Mouse (Mus musculus) kidney, embryonic 14.5 days (tissue): ENCODE results near the gene Ikbke. TPM values are rescaled to one million over a fixed set of nuclear protein-coding genes. Genes with fewer than 3 reads are reported as not detected.
A peak's percentile ranks its signal among the peaks of the same experiment; 100 is the strongest.

Experiments used
- ATAC-seq: fragments of 200-750 bp; cut with Nextera tagmentation; 2 replicates; pipeline ENCODE4 v1.8.0; 2017; ENCODE audit warnings: moderate number of reproducible peaks, mild to moderate bottlenecking, moderate TSS enrichment, moderate library complexity; ENCODE audit not compliant: low FRiP score, low TSS enrichment
- H3K27ac ChIP-seq: fragments of 300-500 bp; sonication (generic); 2 replicates; pipeline ENCODE4 v1.5.1; 2014; ENCODE audit warnings: low read depth, mild to moderate bottlenecking, low read length, moderate library complexity, mixed read lengths
- H3K27me3 ChIP-seq: fragments of 300-500 bp; sonication (generic); 2 replicates; pipeline ENCODE4 v1.6.1; 2014; ENCODE audit warnings: mild to moderate bottlenecking, low read length; ENCODE audit not compliant: control insufficient read depth, insufficient read depth
- H3K36me3 ChIP-seq: fragments of 300-500 bp; sonication (generic); 2 replicates; pipeline ENCODE4 v1.6.1; 2014; ENCODE audit warnings: low read length, mixed read lengths; ENCODE audit not compliant: control insufficient read depth, insufficient read depth
- H3K4me1 ChIP-seq: fragments of 300-500 bp; sonication (generic); 2 replicates; pipeline ENCODE4 v1.6.1; 2014; ENCODE audit warnings: low read length, mixed read lengths; ENCODE audit not compliant: control insufficient read depth, insufficient read depth
- H3K4me2 ChIP-seq: fragments of 300-500 bp; sonication (generic); replicated peaks from 2 replicates; pipeline ENCODE4 v1.6.1; 2014; ENCODE audit warnings: low read depth, mild to moderate bottlenecking, low read length
- H3K4me3 ChIP-seq: fragments of 300-500 bp; sonication (generic); 2 replicates; pipeline ENCODE4 v1.5.1; 2014; ENCODE audit warnings: mild to moderate bottlenecking, low read length
- H3K9ac ChIP-seq: fragments of 300-500 bp; sonication (generic); 2 replicates; pipeline ENCODE4 v1.6.1; 2014; ENCODE audit warnings: low read depth, mild to moderate bottlenecking, low read length, moderate library complexity
- H3K9me3 ChIP-seq: fragments of 300-500 bp; sonication (generic); 2 replicates; pipeline ENCODE4 v1.6.1; 2016; ENCODE audit warnings: low read length; ENCODE audit not compliant: control insufficient read depth
- WGBS: fragments of 180-500 bp; shearing (Covaris S2); extraction: QIAGEN DNeasy Blood & Tissue Kit; methylation state at CpG from one replicate; pipeline ENCODE4 v1.1.7; 2014; 5-methylcytosine and 5-hydroxymethylcytosine counted together
- polyA plus RNA-seq: library from polyadenylated mRNA; unstranded; fragments of >200 nt; fragmentation: Nextera tagmentation; extraction: Ambion mirVana; gene quantifications from 2 replicates; pipeline ENCODE4 v1.2.1, GENCODE M21; 2014

Ikbke gene
- polyA plus RNA-seq, 1 experiment from 2014 or later: 2.9 TPM

DNA sequence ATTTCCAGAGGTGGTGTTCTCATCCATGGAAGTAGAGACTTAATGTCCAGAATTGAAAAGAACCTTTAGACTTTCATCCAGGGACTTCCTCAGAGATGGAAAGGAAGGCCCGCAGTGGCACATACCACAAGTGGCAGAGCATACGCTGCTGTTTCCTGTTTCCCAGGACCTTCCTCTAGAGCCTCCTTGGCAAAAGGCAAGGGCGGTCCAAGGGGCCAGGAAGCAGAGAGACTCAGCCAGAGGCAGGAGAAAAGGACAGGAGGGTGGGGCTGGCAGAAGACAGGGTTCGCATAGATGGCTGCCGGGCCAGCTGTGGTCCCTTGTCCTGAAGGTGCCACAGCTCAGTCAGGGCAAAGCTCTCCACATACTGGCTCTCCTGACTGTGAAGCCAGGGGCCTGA, 66.5 kb downstream of the Ikbke start:
- Histone ChIP-seq H3K27ac (no peak overlapping the region), H3K9ac (no peak overlapping the region), H3K9me3 (no peaks in the 10 kb centered on the region), H3K4me3 (no peak overlapping the region), H3K4me1 (0 out of 2 replicates have a peak, but pooled peaks cover 4% of the 10 kb centered on the region), H3K36me3 (no peaks in the 10 kb centered on the region), H3K4me2 (no peak overlapping the region), H3K27me3 (no peaks in the 10 kb centered on the region)
- no peak for ATAC-seq
- 66% methylated on average over 5 of the region's 5 CpGs for WGBS

DNA sequence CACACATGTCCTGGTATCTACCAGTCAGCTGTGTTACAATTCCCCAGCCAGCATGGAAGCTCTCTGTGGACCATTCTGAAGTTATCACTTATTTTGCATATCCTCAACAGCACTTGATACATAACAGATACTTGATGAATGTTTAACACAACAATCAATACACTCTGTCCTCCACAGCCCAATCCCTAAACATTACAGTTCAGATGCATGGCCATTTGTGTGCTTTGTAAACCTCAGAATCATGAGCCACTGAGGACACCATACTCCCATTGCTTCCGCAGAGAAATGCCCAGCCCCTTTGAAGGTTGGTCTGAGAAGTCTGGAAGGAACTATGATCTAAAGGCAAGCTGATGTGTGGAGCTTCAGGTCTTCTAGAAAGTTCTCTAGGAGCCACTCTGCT, 67.8 kb downstream of the Ikbke start:
- Histone ChIP-seq H3K36me3 (no peaks in the 10 kb centered on the region), H3K9ac (no peak overlapping the region), H3K9me3 (no peaks in the 10 kb centered on the region), H3K27me3 (no peaks in the 10 kb centered on the region), H3K27ac (no peak overlapping the region), H3K4me3 (no peak overlapping the region), H3K4me2 (no peak overlapping the region), H3K4me1 (0 out of 2 replicates have a peak, but pooled peaks cover 4% of the 10 kb centered on the region)
- 82% methylated on average over 1 of the region's 1 CpGs for WGBS
- ATAC-seq: no peak

DNA sequence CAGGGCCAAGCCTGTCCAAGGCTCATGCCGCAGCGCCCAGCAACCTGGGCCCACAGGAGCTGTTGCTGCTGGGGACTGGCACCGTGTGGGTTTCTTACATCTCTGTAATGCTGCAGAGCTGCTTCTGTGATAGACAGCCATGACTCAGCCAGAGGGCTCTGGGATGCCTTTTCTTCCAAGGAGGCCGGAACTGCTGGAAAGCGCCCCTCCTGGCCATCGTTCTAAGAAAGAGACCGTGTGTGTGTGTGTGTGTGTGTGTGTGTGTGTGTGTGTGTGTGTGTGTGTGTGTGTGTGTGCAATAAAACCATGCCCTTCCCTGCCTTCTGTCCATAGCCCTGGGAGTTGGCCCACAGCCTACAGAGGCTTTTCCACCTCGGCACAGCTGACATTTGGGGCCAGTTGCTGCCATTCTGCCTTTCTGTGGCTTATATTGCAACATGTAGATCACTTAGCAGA, 69.4 kb downstream of the Ikbke start:
- no peak overlapping the region for H3K27ac ChIP-seq
- no peaks in the 10 kb centered on the region for H3K36me3 ChIP-seq
- ATAC-seq: no peak

DNA sequence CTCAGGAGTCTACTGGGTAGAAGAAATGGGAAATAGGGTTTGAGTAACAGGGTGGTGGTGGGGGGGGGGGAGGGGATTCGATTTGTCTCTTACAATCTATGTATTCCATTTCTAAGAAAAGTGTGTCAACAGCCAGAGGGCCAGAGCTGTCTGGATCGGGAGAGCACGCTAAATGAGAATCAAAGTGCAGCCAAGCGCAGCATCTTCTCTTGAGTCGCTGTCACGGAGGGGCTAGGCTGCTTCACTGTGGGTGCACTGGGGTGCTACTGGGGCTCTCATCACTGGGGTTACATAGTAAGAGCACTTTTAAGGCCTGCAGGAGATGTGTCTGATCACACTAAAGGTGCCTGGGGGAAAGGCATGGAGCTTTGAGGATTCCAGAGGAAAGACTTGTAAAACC, 70.6 kb downstream of the Ikbke start:
- no peak overlapping the region for H3K4me3 ChIP-seq
- no peaks in the 10 kb centered on the region for H3K36me3 ChIP-seq
- WGBS: 69% methylated on average over 6 of the region's 6 CpGs
- no peak overlapping the region for H3K4me2 ChIP-seq
- no peaks in the 10 kb centered on the region for H3K27me3 ChIP-seq
- no peak for ATAC-seq
- H3K9me3 ChIP-seq: no peaks in the 10 kb centered on the region
- no peak overlapping the region for H3K27ac ChIP-seq
- H3K9ac ChIP-seq: no peak overlapping the region
- 0 out of 2 replicates have a peak, but pooled peaks cover 4% of the 10 kb centered on the region for H3K4me1 ChIP-seq

More for the DNA sequence above, 69.4 kb downstream of the Ikbke start:
- 63% methylated on average over 8 of the region's 8 CpGs for WGBS
- no peak overlapping the region for H3K4me3 ChIP-seq
- H3K27me3 ChIP-seq: no peaks in the 10 kb centered on the region
- no peak overlapping the region for H3K4me2 ChIP-seq
- H3K9ac ChIP-seq: no peak overlapping the region
- no peaks in the 10 kb centered on the region for H3K9me3 ChIP-seq
- H3K4me1 ChIP-seq: 0 out of 2 replicates have a peak, but pooled peaks cover 4% of the 10 kb centered on the region

DNA sequence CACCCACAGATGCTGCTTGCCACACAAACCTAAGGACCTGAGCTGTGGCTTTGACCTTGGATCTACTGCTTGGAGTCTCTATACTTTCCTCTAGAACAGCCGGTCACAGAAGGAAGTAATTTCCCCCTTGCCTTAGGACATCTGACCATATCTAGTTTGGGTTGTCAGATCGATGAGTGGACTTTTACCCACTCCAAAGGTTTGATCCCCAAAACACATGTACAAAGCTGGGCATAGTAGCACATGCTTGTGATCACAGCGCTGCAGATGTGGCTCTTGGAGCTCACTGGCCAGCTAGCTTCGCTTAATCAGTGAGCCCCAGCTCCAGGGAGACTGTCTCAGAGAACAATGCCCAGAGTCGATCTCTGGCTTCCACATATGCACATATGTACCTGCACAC, 71.3 kb downstream of the Ikbke start:
- Histone ChIP-seq H3K4me2 (no peak overlapping the region), H3K9me3 (no peaks in the 10 kb centered on the region), H3K27ac (no peak overlapping the region), H3K36me3 (no peaks in the 10 kb centered on the region), H3K4me3 (no peak overlapping the region), H3K4me1 (0 out of 2 replicates have a peak, but pooled peaks cover under 1% of the 10 kb centered on the region), H3K9ac (no peak overlapping the region), H3K27me3 (no peaks in the 10 kb centered on the region)
- ATAC-seq: no peak
- 91% methylated on average over 5 of the region's 5 CpGs for WGBS

DNA sequence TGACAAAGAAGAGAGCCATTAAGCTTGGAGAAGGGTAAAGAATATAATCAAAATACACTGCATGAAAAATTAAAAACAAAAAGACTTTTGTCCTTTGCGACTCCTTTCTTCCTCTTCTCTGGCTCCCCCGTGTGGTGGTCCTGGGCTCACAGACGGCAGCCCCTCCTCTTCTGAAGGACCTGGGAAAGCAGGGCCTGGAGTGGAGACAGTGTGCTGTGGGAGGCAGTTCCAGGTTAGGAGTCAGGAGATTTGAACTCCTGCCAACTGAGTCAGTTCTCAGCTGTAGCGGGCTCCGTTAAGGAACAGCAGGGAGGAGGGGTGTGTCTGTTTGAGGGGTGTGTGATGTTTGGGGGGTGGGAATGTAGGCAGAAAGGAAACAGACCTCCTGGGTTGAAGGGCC, 71.9 kb downstream of the Ikbke start:
- 8% methylated on average over 5 of the region's 5 CpGs for WGBS
- H3K27ac ChIP-seq: no peak overlapping the region
- H3K4me3 ChIP-seq: no peak overlapping the region
- H3K9ac ChIP-seq: no peak overlapping the region
- no peak overlapping the region for H3K4me2 ChIP-seq
- peak; percentile 78; the same call in 1 of the 2 replicates for ATAC-seq
- no peaks in the 10 kb centered on the region for H3K27me3 ChIP-seq
- H3K4me1 ChIP-seq: no peaks in the 10 kb centered on the region
- no peaks in the 10 kb centered on the region for H3K36me3 ChIP-seq
- H3K9me3 ChIP-seq: no peaks in the 10 kb centered on the region

DNA sequence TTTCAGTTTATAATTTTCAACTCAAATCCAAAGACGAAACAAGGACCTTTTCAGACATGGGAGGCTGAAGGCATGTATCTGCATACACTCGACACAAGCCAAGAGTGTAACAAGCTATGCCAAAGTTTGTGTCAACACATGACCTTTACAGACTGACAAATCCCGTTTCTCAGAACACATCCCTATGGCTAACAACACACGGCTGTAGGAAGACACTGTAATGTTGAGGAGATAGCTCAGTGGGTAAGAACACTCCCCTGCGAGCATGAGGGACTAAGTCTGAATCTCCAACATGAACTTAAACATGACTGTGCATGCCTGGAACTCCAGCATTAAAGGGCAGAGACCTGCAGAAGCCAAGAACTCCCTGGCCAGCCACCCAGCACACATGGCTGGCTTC, 73.1 kb downstream of the Ikbke start:
- ATAC-seq: no peak
- no peak overlapping the region for H3K4me2 ChIP-seq
- H3K36me3 ChIP-seq: no peaks in the 10 kb centered on the region
- no peaks in the 10 kb centered on the region for H3K4me1 ChIP-seq
- no peaks in the 10 kb centered on the region for H3K27me3 ChIP-seq
- no peaks in the 10 kb centered on the region for H3K9me3 ChIP-seq
- H3K4me3 ChIP-seq: no peak overlapping the region
- WGBS: 88% methylated on average over 5 of the region's 5 CpGs
- no peak overlapping the region for H3K27ac ChIP-seq
- no peak overlapping the region for H3K9ac ChIP-seq

DNA sequence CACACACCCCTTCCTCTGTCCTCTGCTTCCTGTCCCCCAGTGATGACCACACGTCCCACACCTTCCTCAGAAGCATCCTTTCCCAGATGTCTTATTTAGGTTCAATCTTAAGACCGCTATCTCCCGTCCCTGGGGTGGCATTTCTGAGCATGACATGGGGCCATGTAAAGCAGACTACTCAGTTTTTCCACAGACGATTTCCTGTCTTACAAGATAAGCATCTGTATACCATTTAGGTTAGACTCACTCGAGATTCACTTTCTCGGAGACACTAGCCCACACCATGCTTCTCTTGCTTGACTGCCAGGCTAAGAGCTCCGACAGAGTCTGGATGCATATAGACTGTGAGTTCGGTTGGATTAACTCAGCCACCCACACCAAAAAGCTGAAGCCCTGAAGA, 74.9 kb downstream of the Ikbke start:
- Histone ChIP-seq H3K4me3 (no peak overlapping the region), H3K9me3 (no peaks in the 10 kb centered on the region), H3K27ac (no peak overlapping the region), H3K9ac (no peak overlapping the region), H3K36me3 (no peaks in the 10 kb centered on the region), H3K27me3 (no peaks in the 10 kb centered on the region), H3K4me1 (0 out of 2 replicates have a peak, but pooled peaks cover 6% of the 10 kb centered on the region), H3K4me2 (no peak overlapping the region)
- ATAC-seq: no peak
- 69% methylated on average over 8 of the region's 8 CpGs for WGBS
